Mouse (Mus musculus): ENCODE data around the gene Phf24. TPM values are rescaled to one million over a fixed set of nuclear protein-coding genes. Genes with fewer than 3 reads are reported as not detected.

Phf24 gene
- polyA plus RNA-seq, 1 experiment: 1.3 TPM

- Histone ChIP-seq H3K27ac (ENCODE audit: control insufficient read depth, insufficient read depth, low read depth, low read length) (no peak overlapping the region), H3K4me1 (ENCODE audit: control insufficient read depth, insufficient read depth, low read length) (no peaks in the 10 kb centered on the region), H3K4me3 (ENCODE audit: control insufficient read depth, low read depth, low read length) (no peak overlapping the region), H3K27me3 (ENCODE audit: control insufficient read depth, insufficient read depth, low read length) (no peaks in the 10 kb centered on the region), H3K36me3 (ENCODE audit: control insufficient read depth, insufficient read depth, low read length) (no peaks in the 10 kb centered on the region)
- TF ChIP-seq CTCF (IDR thresholded peaks at IDR 0.05; ENCODE audit: control insufficient read depth, insufficient read depth, insufficient replicate concordance, low read depth, low read length) (no peak), POLR2A (IDR thresholded peaks at IDR 0.05; ENCODE audit: control insufficient read depth, low read depth, low read length) (no peak)
These were observed 21.3 kb upstream of the Phf24 start for GRCm38 (mm10) chr4:42895118-42895517.

- Histone ChIP-seq H3K27me3 (ENCODE audit: control insufficient read depth, insufficient read depth, low read length) (no peaks in the 10 kb centered on the region), H3K4me3 (ENCODE audit: control insufficient read depth, low read depth, low read length) (no peak overlapping the region), H3K27ac (ENCODE audit: control insufficient read depth, insufficient read depth, low read depth, low read length) (no peak overlapping the region), H3K36me3 (ENCODE audit: control insufficient read depth, insufficient read depth, low read length) (no peaks in the 10 kb centered on the region), H3K4me1 (ENCODE audit: control insufficient read depth, insufficient read depth, low read length) (peaks cover 5% of the 10 kb centered on the region; the same call in 1 of the 2 replicates)
- TF ChIP-seq POLR2A (IDR thresholded peaks at IDR 0.05; ENCODE audit: control insufficient read depth, low read depth, low read length) (no peak), CTCF (IDR thresholded peaks at IDR 0.05; ENCODE audit: control insufficient read depth, insufficient read depth, insufficient replicate concordance, low read depth, low read length) (no peak)
These were observed 17.5 kb upstream of the Phf24 start for GRCm38 (mm10) chr4:42898914-42899313.

GRCm38 (mm10) chr4:42900878-42901277 is 15.6 kb upstream of the Phf24 start:
- TF ChIP-seq POLR2A (IDR thresholded peaks at IDR 0.05; ENCODE audit: control insufficient read depth, low read depth, low read length) (no peak), CTCF (IDR thresholded peaks at IDR 0.05; ENCODE audit: control insufficient read depth, insufficient read depth, insufficient replicate concordance, low read depth, low read length) (no peak)
- peaks cover 5% of the 10 kb centered on the region; the same call in 1 of the 2 replicates for H3K4me1 ChIP-seq (ENCODE audit: control insufficient read depth, insufficient read depth, low read length)

GRCm38 (mm10) chr4:42902174-42902573 is 14.3 kb upstream of the Phf24 start:
- no peak overlapping the region for H3K27ac ChIP-seq (ENCODE audit: control insufficient read depth, insufficient read depth, low read depth, low read length)

More at GRCm38 (mm10) chr4:42900878-42901277, 15.6 kb upstream of the Phf24 start:
- H3K27ac ChIP-seq (ENCODE audit: control insufficient read depth, insufficient read depth, low read depth, low read length): no peak overlapping the region
- no peaks in the 10 kb centered on the region for H3K27me3 ChIP-seq (ENCODE audit: control insufficient read depth, insufficient read depth, low read length)
- no peaks in the 10 kb centered on the region for H3K36me3 ChIP-seq (ENCODE audit: control insufficient read depth, insufficient read depth, low read length)
- no peak overlapping the region for H3K4me3 ChIP-seq (ENCODE audit: control insufficient read depth, low read depth, low read length)

GRCm38 (mm10) chr4:42902730-42903129 is 13.7 kb upstream of the Phf24 start:
- Histone ChIP-seq H3K27ac (ENCODE audit: control insufficient read depth, insufficient read depth, low read depth, low read length) (no peak overlapping the region), H3K4me3 (ENCODE audit: control insufficient read depth, low read depth, low read length) (no peak overlapping the region), H3K4me1 (ENCODE audit: control insufficient read depth, insufficient read depth, low read length) (peaks cover 5% of the 10 kb centered on the region; the same call in 1 of the 2 replicates), H3K27me3 (ENCODE audit: control insufficient read depth, insufficient read depth, low read length) (no peaks in the 10 kb centered on the region), H3K36me3 (ENCODE audit: control insufficient read depth, insufficient read depth, low read length) (no peaks in the 10 kb centered on the region)
- TF ChIP-seq POLR2A (IDR thresholded peaks at IDR 0.05; ENCODE audit: control insufficient read depth, low read depth, low read length): no peak
- TF ChIP-seq CTCF (IDR thresholded peaks at IDR 0.05; ENCODE audit: control insufficient read depth, insufficient read depth, insufficient replicate concordance, low read depth, low read length): no peak

More at GRCm38 (mm10) chr4:42902174-42902573, 14.3 kb upstream of the Phf24 start:
- H3K27me3 ChIP-seq (ENCODE audit: control insufficient read depth, insufficient read depth, low read length): no peaks in the 10 kb centered on the region
- no peak for TF ChIP-seq POLR2A (IDR thresholded peaks at IDR 0.05; ENCODE audit: control insufficient read depth, low read depth, low read length)
- peak; percentile 88; the same call in 1 of the 2 replicates for TF ChIP-seq CTCF (IDR thresholded peaks at IDR 0.05; ENCODE audit: control insufficient read depth, insufficient read depth, insufficient replicate concordance, low read depth, low read length)
- H3K4me1 ChIP-seq (ENCODE audit: control insufficient read depth, insufficient read depth, low read length): peaks cover 5% of the 10 kb centered on the region; the same call in 1 of the 2 replicates
- H3K36me3 ChIP-seq (ENCODE audit: control insufficient read depth, insufficient read depth, low read length): no peaks in the 10 kb centered on the region
- no peak overlapping the region for H3K4me3 ChIP-seq (ENCODE audit: control insufficient read depth, low read depth, low read length)

GRCm38 (mm10) chr4:42903942-42904341 is 12.5 kb upstream of the Phf24 start:
- H3K4me1 ChIP-seq (ENCODE audit: control insufficient read depth, insufficient read depth, low read length): peaks cover 5% of the 10 kb centered on the region; the same call in 1 of the 2 replicates
- no peaks in the 10 kb centered on the region for H3K27me3 ChIP-seq (ENCODE audit: control insufficient read depth, insufficient read depth, low read length)
- H3K4me3 ChIP-seq (ENCODE audit: control insufficient read depth, low read depth, low read length): no peak overlapping the region
- TF ChIP-seq POLR2A (IDR thresholded peaks at IDR 0.05; ENCODE audit: control insufficient read depth, low read depth, low read length): no peak
- TF ChIP-seq CTCF (IDR thresholded peaks at IDR 0.05; ENCODE audit: control insufficient read depth, insufficient read depth, insufficient replicate concordance, low read depth, low read length): no peak
- H3K27ac ChIP-seq (ENCODE audit: control insufficient read depth, insufficient read depth, low read depth, low read length): no peak overlapping the region
- H3K36me3 ChIP-seq (ENCODE audit: control insufficient read depth, insufficient read depth, low read length): no peaks in the 10 kb centered on the region

- no peak overlapping the region for H3K4me3 ChIP-seq (ENCODE audit: control insufficient read depth, low read depth, low read length)
- no peaks in the 10 kb centered on the region for H3K27me3 ChIP-seq (ENCODE audit: control insufficient read depth, insufficient read depth, low read length)
- no peaks in the 10 kb centered on the region for H3K36me3 ChIP-seq (ENCODE audit: control insufficient read depth, insufficient read depth, low read length)
- H3K4me1 ChIP-seq (ENCODE audit: control insufficient read depth, insufficient read depth, low read length): peaks cover 5% of the 10 kb centered on the region; the same call in 1 of the 2 replicates
- no peak overlapping the region for H3K27ac ChIP-seq (ENCODE audit: control insufficient read depth, insufficient read depth, low read depth, low read length)
- no peak for TF ChIP-seq POLR2A (IDR thresholded peaks at IDR 0.05; ENCODE audit: control insufficient read depth, low read depth, low read length)
- TF ChIP-seq CTCF (IDR thresholded peaks at IDR 0.05; ENCODE audit: control insufficient read depth, insufficient read depth, insufficient replicate concordance, low read depth, low read length): no peak
These were observed 11.9 kb upstream of the Phf24 start for GRCm38 (mm10) chr4:42904523-42904922.
